Mouse (Mus musculus): ENCODE results near the gene Ly6f. TPM values are rescaled to one million over a fixed set of nuclear protein-coding genes. Genes with fewer than 3 reads are reported as not detected.

The Ly6f gene
- polyA plus RNA-seq, 1 experiment from 2014 or later = not detected

Other genes starting within 250 kb of the Ly6f start
- 0.26 and 0.41 TPM in 2 replicates for gene Ly6c1, start 219.6 kb upstream of the Ly6f start, polyA plus RNA-seq (2016; fragmentation: Nextera tagmentation; extraction: Ambion mirVana)
- not detected in 2 replicates for gene Ly6c2, start 156.5 kb upstream of the Ly6f start, polyA plus RNA-seq (2016; fragmentation: Nextera tagmentation; extraction: Ambion mirVana)
- gene Ly6g, start 113.2 kb upstream of the Ly6f start, polyA plus RNA-seq (2016; fragmentation: Nextera tagmentation; extraction: Ambion mirVana) = not detected in 2 replicates
- 0.18 TPM in 1 of 2 replicates, not detected in the other for gene BC025446, start 52.0 kb upstream of the Ly6f start, polyA plus RNA-seq (2016; fragmentation: Nextera tagmentation; extraction: Ambion mirVana)

All from heart, embryonic 10.5 days (tissue).